Mouse (Mus musculus) liver, adult 10 weeks (tissue): ENCODE data around the gene Nol8. TPM values are rescaled to one million over a fixed set of nuclear protein-coding genes. Genes with fewer than 3 reads are reported as not detected.

ENCODE experiments used
- polyA plus RNA-seq: library from polyadenylated mRNA; stranded (reverse); fragments of 350-450 nt; fragmentation: Illumina TruSeq; extraction: RNeasy Lipid Tissue Mini Kit (QIAGEN cat#74804); gene quantifications from one replicate; pipeline ENCODE4 v1.2.3, GENCODE M21; 2014; ENCODE audit warnings: low read depth, low replicate concordance

Nol8 gene
- 13.7 TPM for polyA plus RNA-seq

DNA sequence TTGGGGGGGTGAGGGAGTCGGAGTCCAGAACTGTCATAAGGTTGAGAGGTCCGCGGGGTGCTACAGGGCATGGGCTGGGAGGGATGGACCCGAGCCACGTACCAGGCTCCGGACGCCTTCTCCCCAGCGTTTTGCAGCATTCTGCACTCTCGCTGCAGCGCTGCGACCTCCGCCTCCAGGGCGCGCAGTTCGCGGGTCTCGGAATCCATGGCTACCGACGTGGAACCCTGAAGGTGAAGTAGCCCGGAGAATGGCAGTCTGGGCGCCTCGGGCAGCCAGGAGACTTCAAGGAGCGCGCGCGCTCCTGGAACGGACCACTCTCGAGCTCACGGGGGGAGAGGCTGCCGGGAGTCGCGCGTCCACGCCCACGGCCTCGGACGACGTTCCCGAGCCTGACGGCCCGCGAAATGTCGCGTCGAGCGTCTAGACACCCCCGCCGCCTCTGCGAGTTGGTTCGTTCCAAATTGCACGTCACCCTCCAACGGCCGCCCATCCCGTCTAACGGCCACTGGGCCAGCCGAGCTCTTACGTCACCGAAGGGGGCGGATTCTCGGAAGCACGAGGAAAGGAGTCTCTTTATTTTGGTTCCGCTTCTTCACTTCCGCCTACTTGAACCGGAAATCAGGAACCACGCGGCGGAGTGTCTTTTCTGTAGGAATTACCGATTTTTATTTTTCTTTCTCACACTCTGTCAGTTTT is at the start of gene Nol8, which contains the start of gene Cenpp:
Nol8 (plus strand) TSS at position 598 of the 699 bp plus-strand sequence.
Cenpp (minus strand) TSS at position 305 of the 699 bp plus-strand sequence.

DNA sequence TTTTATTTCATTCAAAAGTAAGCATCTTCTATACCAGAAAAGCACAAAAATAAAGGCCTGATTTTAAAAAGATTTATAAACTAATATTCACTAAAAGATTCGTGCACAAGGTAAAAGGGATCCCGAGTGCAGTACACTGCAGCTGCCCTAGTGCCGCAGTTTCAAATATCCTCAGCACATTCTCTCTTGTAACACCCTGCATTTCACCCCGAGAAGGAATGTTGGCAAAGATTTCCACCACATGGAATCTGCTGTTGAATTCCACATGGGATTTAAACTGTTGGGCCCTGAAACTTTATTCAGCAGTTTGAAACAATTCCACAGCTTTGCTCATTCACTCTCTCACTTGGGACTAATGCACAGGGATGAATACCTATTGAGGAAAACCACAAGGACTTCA is 45.2 kb upstream of the Nol8 start, which contains the start of gene Ogn:
Ogn (plus strand) TSS at position 333 of the 400 bp plus-strand sequence.

DNA sequence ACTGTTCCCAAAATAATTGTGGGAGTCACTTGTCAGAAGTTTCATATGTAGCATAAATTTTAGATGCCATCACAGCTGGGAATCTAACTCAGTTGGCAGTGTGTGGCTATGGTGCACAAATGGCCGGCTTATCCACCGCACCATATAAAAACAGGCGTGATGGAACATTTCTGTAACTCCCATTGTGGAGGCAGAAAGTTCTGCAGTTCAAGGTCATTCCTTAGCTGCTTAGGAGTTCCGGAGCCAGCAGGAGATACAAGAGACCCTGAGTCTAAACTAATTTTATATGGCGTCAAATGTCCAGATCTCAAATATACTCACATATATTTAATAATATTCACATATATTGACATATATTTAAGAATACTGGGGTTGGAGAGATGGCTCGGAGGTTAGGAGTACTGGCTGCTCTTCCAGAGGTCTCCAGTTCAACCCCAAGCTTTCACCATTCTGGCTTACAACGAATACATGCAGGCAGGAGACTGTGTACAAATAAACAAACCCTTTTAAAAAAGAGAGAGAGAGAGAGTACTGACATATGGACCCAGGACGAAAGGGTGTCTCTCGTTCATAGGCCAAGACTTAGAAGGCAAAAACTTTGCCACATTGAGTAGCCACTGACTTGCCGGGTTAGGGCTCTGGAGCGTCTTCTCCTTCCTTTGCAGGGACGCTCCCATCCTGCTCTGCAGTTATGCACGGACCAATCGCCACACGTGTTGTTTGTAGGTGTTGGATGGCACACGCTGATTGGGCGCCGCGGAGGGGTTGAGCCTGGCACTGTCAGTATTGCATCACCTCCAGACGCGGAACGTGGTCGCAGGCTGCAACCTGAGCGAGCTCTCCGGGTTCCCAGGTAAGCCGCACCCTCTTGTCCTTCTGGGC is 28.7 kb downstream of the Nol8 start, which contains the start of gene Iars:
Iars (plus strand) TSS at position 750 of the 882 bp plus-strand sequence.

Other genes with a start within 250 kb of the Nol8 start
- gene Ippk, start 231.8 kb upstream of the Nol8 start, polyA plus RNA-seq = 4.4 TPM
- gene Tes3-ps, start 159.8 kb upstream of the Nol8 start, polyA plus RNA-seq = 0.50 TPM
- 1.7 TPM for gene Ecm2, start 148.3 kb upstream of the Nol8 start, polyA plus RNA-seq
- 0.48 TPM for gene Aspn, start 108.6 kb upstream of the Nol8 start, polyA plus RNA-seq
- 2.2 TPM for gene Omd, start 70.6 kb upstream of the Nol8 start, polyA plus RNA-seq
- 8.5 TPM for gene Ogn, start 45.0 kb upstream of the Nol8 start, polyA plus RNA-seq
- gene Cenpp, start 293 bp upstream of the Nol8 start, polyA plus RNA-seq = 1.2 TPM
- gene Iars, start 29.0 kb downstream of the Nol8 start, polyA plus RNA-seq = 20.6 TPM
- not detected for gene Gm30302, start 145.9 kb downstream of the Nol8 start, polyA plus RNA-seq